Mouse (Mus musculus): ENCODE measurements around the gene Sertad3. TPM values are rescaled to one million over a fixed set of nuclear protein-coding genes. Genes with fewer than 3 reads are reported as not detected.
"Not testable (repeated sequence)": the region's sequence is repeated elsewhere in the genome, so short reads cannot be mapped to it uniquely, and the experiment has no call there.

The Sertad3 gene
- total RNA-seq, 2 experiments from 2014 or later: 10.6 to 11.5 TPM

GRCm38 (mm10) chr7:27490543-27491329 lies 17.2 kb downstream of the Sertad3 start:
- peak; percentile 90 to 94 for DNase-seq (ENCODE audit: low spot score in 2 of 2)

GRCm38 (mm10) chr7:27491856-27492255 lies 18.3 kb downstream of the Sertad3 start:
- no peak for DNase-seq (ENCODE audit: low spot score in 2 of 2)

- DNase-seq (ENCODE audit: low spot score in 2 of 2): no peak
These were observed 19.5 kb downstream of the Sertad3 start for GRCm38 (mm10) chr7:27493022-27493421.

GRCm38 (mm10) chr7:27493450-27493849 lies 19.9 kb downstream of the Sertad3 start:
- DNase-seq (ENCODE audit: low spot score in 2 of 2): no peak

- not testable (repeated sequence) for DNase-seq (ENCODE audit: low spot score in 2 of 2)
These were observed 21.2 kb downstream of the Sertad3 start for GRCm38 (mm10) chr7:27494659-27495367.

- no peak for DNase-seq (ENCODE audit: low spot score in 2 of 2)
These were observed 25.5 kb downstream of the Sertad3 start, which contains the start of gene Prx for GRCm38 (mm10) chr7:27499036-27499435. Gene Prx (plus strand): TSS chr7:27499324.

- DNase-seq (ENCODE audit: low spot score in 2 of 2): peak in 1 of 2 experiments; percentile 38
These were observed 28.1 kb downstream of the Sertad3 start for GRCm38 (mm10) chr7:27501620-27502019.

- no peak for DNase-seq (ENCODE audit: low spot score in 2 of 2)
These were observed 33.3 kb downstream of the Sertad3 start for GRCm38 (mm10) chr7:27506765-27507370.

- peak; percentile 98 for DNase-seq (ENCODE audit: low spot score in 2 of 2)
These were observed 34.4 kb downstream of the Sertad3 start for GRCm38 (mm10) chr7:27507711-27508647.

GRCm38 (mm10) chr7:27508648-27509005 lies 35.1 kb downstream of the Sertad3 start:
- DNase-seq (ENCODE audit: low spot score in 2 of 2): peak; percentile 51 to 52

GRCm38 (mm10) chr7:27510809-27511208 lies 37.2 kb downstream of the Sertad3 start:
- DNase-seq (ENCODE audit: low spot score in 2 of 2): no peak

GRCm38 (mm10) chr7:27514961-27515360 lies 41.4 kb downstream of the Sertad3 start:
- DNase-seq (ENCODE audit: low spot score in 2 of 2): no peak

GRCm38 (mm10) chr7:27518314-27518713 lies 44.7 kb downstream of the Sertad3 start:
- DNase-seq (ENCODE audit: low spot score in 2 of 2): no peak

- no peak for DNase-seq (ENCODE audit: low spot score in 2 of 2)
These were observed 46.5 kb downstream of the Sertad3 start for GRCm38 (mm10) chr7:27520104-27520503.

GRCm38 (mm10) chr7:27520599-27520998 lies 47.0 kb downstream of the Sertad3 start:
- DNase-seq (ENCODE audit: low spot score in 2 of 2): no peak

GRCm38 (mm10) chr7:27522967-27523366 lies 49.4 kb downstream of the Sertad3 start, which contains the start of gene Hipk4:
Gene Hipk4 (plus strand): TSS chr7:27523267.
- DNase-seq (ENCODE audit: low spot score in 2 of 2): no peak

GRCm38 (mm10) chr7:27523805-27524204 lies 50.2 kb downstream of the Sertad3 start:
- DNase-seq (ENCODE audit: low spot score in 2 of 2): no peak

GRCm38 (mm10) chr7:27526039-27526827 lies 52.7 kb downstream of the Sertad3 start:
- DNase-seq (ENCODE audit: low spot score in 2 of 2): peak; percentile 71 to 87

All from adrenal gland, adult 18-20 months (tissue).